Mouse (Mus musculus) lung, embryonic 16.5 days (tissue): Measurements from ENCODE around the gene Gm11361. TPM values are rescaled to one million over a fixed set of nuclear protein-coding genes. Genes with fewer than 3 reads are reported as not detected.

Experiments
- ATAC-seq: fragments of 200-750 bp; cut with Nextera tagmentation; 2 replicates; pipeline ENCODE4 v1.8.0; 2017; ENCODE audit warnings: low read depth, mild to moderate bottlenecking, moderate library complexity
- H3K27ac ChIP-seq: fragments of 300-500 bp; sonication (generic); 2 replicates; pipeline ENCODE4 v1.5.1; 2014; ENCODE audit warnings: mild to moderate bottlenecking, control low read depth, low read length
- H3K27me3 ChIP-seq: fragments of 300-500 bp; sonication (generic); 2 replicates; pipeline ENCODE4 v1.6.1; 2014; ENCODE audit warnings: low read depth, low read length, mixed read lengths; ENCODE audit not compliant: control insufficient read depth, insufficient read depth
- H3K36me3 ChIP-seq: fragments of 300-500 bp; sonication (generic); 2 replicates; pipeline ENCODE4 v1.6.1; 2014; ENCODE audit warnings: low read length; ENCODE audit not compliant: control insufficient read depth, insufficient read depth
- H3K4me1 ChIP-seq: fragments of 300-500 bp; sonication (generic); replicated peaks from 2 replicates; pipeline ENCODE4 v1.6.1; 2014; ENCODE audit warnings: low read length, mixed read lengths; ENCODE audit not compliant: control insufficient read depth, insufficient read depth
- H3K4me2 ChIP-seq: fragments of 300-500 bp; sonication (generic); 2 replicates; pipeline ENCODE4 v1.6.1; 2014; ENCODE audit warnings: low read depth, low read length, control low read depth
- H3K4me3 ChIP-seq: fragments of 300-500 bp; sonication (generic); 2 replicates; pipeline ENCODE4 v1.5.1; 2014; ENCODE audit warnings: mild to moderate bottlenecking, low read length, control low read depth
- H3K9ac ChIP-seq: fragments of 300-500 bp; sonication (generic); 2 replicates; pipeline ENCODE4 v1.6.1; 2014; ENCODE audit warnings: low read length, control low read depth
- H3K9me3 ChIP-seq: fragments of 300-500 bp; sonication (generic); 2 replicates; pipeline ENCODE4 v1.6.1; 2016; ENCODE audit warnings: low read length; ENCODE audit not compliant: control insufficient read depth
- WGBS: fragments of 180-500 bp; shearing (Covaris S2); extraction: QIAGEN DNeasy Blood & Tissue Kit; methylation state at CpG from one replicate; pipeline ENCODE4 v1.1.7; 2014; 5-methylcytosine and 5-hydroxymethylcytosine counted together
- polyA plus RNA-seq: library from polyadenylated mRNA; unstranded; fragments of >200 nt; fragmentation: Nextera tagmentation; extraction: Ambion mirVana; gene quantifications from 2 replicates; pipeline ENCODE4 v1.2.1, GENCODE M21; 2015

Gene Gm11361
- 7.8 and 10.9 TPM in 2 replicates for polyA plus RNA-seq

GRCm38 (mm10) chr13:28257228-28257627, at the start of gene Gm11361:
Gene Gm11361 (plus strand): TSS chr13:28257528.
- no peaks in the 10 kb centered on the region for H3K36me3 ChIP-seq
- H3K4me3 ChIP-seq, result no peak within 1 kb of the TSS
- no peak within 1 kb of the TSS for H3K27ac ChIP-seq
- no peaks in the 10 kb centered on the region for H3K9me3 ChIP-seq
- H3K4me1 ChIP-seq, result no peaks in the 10 kb centered on the region
- 94% methylated on average over 3 of the region's 3 CpGs for WGBS
- no peak within 1 kb of the TSS for H3K4me2 ChIP-seq
- ATAC-seq, result no peak
- H3K27me3 ChIP-seq, result no peaks in the 10 kb centered on the region
- H3K9ac ChIP-seq, result no peak within 1 kb of the TSS

- Histone ChIP-seq H3K27me3 (no peaks in the 10 kb centered on the region), H3K4me1 (no peaks in the 10 kb centered on the region), H3K4me2 (no peak overlapping the region), H3K27ac (no peak overlapping the region), H3K9me3 (no peaks in the 10 kb centered on the region), H3K9ac (no peak overlapping the region), H3K36me3 (no peaks in the 10 kb centered on the region), H3K4me3 (no peak overlapping the region)
- WGBS, result 18% methylated on average over 1 of the region's 1 CpGs
- no peak for ATAC-seq
Observed at GRCm38 (mm10) chr13:28264399-28264798, 7.1 kb downstream of the Gm11361 start.

GRCm38 (mm10) chr13:28287368-28287767, 30.0 kb downstream of the Gm11361 start:
- Histone ChIP-seq H3K4me1 (no peaks in the 10 kb centered on the region), H3K9ac (no peak overlapping the region), H3K27me3 (no peaks in the 10 kb centered on the region), H3K4me2 (no peak overlapping the region), H3K36me3 (no peaks in the 10 kb centered on the region), H3K27ac (no peak overlapping the region), H3K4me3 (no peak overlapping the region), H3K9me3 (no peaks in the 10 kb centered on the region)
- no peak for ATAC-seq
- 78% methylated on average over 3 of the region's 3 CpGs for WGBS

GRCm38 (mm10) chr13:28294272-28294671, 36.9 kb downstream of the Gm11361 start:
- Histone ChIP-seq H3K9ac (no peak overlapping the region), H3K9me3 (no peaks in the 10 kb centered on the region), H3K36me3 (no peaks in the 10 kb centered on the region), H3K4me1 (peaks cover 14% of the 10 kb centered on the region; the same call in 1 of the 2 replicates), H3K4me3 (no peak overlapping the region), H3K4me2 (no peak overlapping the region), H3K27ac (peak overlapping the region; percentile 69; the same call in 1 of the 2 replicates), H3K27me3 (no peaks in the 10 kb centered on the region)
- WGBS, result 84% methylated on average over 4 of the region's 4 CpGs
- no peak for ATAC-seq

GRCm38 (mm10) chr13:28294757-28295361, 37.5 kb downstream of the Gm11361 start:
- no peak overlapping the region for H3K9ac ChIP-seq
- 12% methylated on average over 3 of the region's 3 CpGs for WGBS
- H3K9me3 ChIP-seq, result no peaks in the 10 kb centered on the region
- no peak overlapping the region for H3K4me2 ChIP-seq
- ATAC-seq, result peak; percentile 85
- H3K4me3 ChIP-seq, result no peak overlapping the region
- peaks cover 14% of the 10 kb centered on the region; the same call in 1 of the 2 replicates for H3K4me1 ChIP-seq
- H3K27ac ChIP-seq, result peak overlapping the region; percentile 69; the same call in 1 of the 2 replicates
- H3K27me3 ChIP-seq, result no peaks in the 10 kb centered on the region
- H3K36me3 ChIP-seq, result no peaks in the 10 kb centered on the region

GRCm38 (mm10) chr13:28295492-28295891, 38.2 kb downstream of the Gm11361 start:
- ATAC-seq, result no peak
- H3K4me3 ChIP-seq, result no peak overlapping the region
- no peaks in the 10 kb centered on the region for H3K27me3 ChIP-seq
- no peaks in the 10 kb centered on the region for H3K9me3 ChIP-seq
- H3K27ac ChIP-seq, result no peak overlapping the region
- H3K36me3 ChIP-seq, result no peaks in the 10 kb centered on the region
- H3K9ac ChIP-seq, result no peak overlapping the region
- H3K4me1 ChIP-seq, result peaks cover 14% of the 10 kb centered on the region; the same call in 1 of the 2 replicates
- WGBS, result 63% methylated on average over 5 of the region's 5 CpGs
- H3K4me2 ChIP-seq, result no peak overlapping the region

GRCm38 (mm10) chr13:28297098-28297497, 39.8 kb downstream of the Gm11361 start:
- WGBS, result 25% methylated on average over 2 of the region's 2 CpGs
- no peak for ATAC-seq

GRCm38 (mm10) chr13:28297577-28297976, 40.2 kb downstream of the Gm11361 start:
- Histone ChIP-seq H3K9me3 (no peaks in the 10 kb centered on the region), H3K27me3 (no peaks in the 10 kb centered on the region), H3K4me2 (no peak overlapping the region), H3K27ac (no peak overlapping the region), H3K36me3 (no peaks in the 10 kb centered on the region), H3K4me1 (peaks cover 14% of the 10 kb centered on the region; the same call in 1 of the 2 replicates), H3K9ac (no peak overlapping the region), H3K4me3 (no peak overlapping the region)
- ATAC-seq, result no peak
- WGBS, result 62% methylated on average over 2 of the region's 2 CpGs

More at GRCm38 (mm10) chr13:28297098-28297497, 39.8 kb downstream of the Gm11361 start:
- no peaks in the 10 kb centered on the region for H3K9me3 ChIP-seq
- no peaks in the 10 kb centered on the region for H3K27me3 ChIP-seq
- H3K27ac ChIP-seq, result no peak overlapping the region
- H3K4me3 ChIP-seq, result no peak overlapping the region
- H3K4me2 ChIP-seq, result no peak overlapping the region
- H3K36me3 ChIP-seq, result no peaks in the 10 kb centered on the region
- no peak overlapping the region for H3K9ac ChIP-seq
- H3K4me1 ChIP-seq, result peaks cover 14% of the 10 kb centered on the region; the same call in 1 of the 2 replicates
